Mouse (Mus musculus) gastrocnemius, postnatal 14 days (tissue): ENCODE measurements around the gene Pidd1. TPM values are rescaled to one million over a fixed set of nuclear protein-coding genes. Genes with fewer than 3 reads are reported as not detected.
A peak's percentile ranks its signal among the peaks of the same experiment; 100 is the strongest.
"Not testable (repeated sequence)": the region's sequence is repeated elsewhere in the genome, so short reads cannot be mapped to it uniquely, and the experiment has no call there.

Source experiments
- DNase-seq: peaks from one replicate; pipeline ENCODE4 v3.0.0; 2021; ENCODE audit warnings: mixed read lengths
- intact Hi-C: fragments of 180-260 bp; cut with DNase I; formaldehyde crosslinking; loops from one replicate; pipeline ENCODE4 v1.15.1; 2025; ENCODE audit warnings: low total_unique reads
- total RNA-seq, 2 experiments: library from RNA; stranded (reverse); gene quantifications; 2 replicates each; pipeline ENCODE4 v1.2.3; 2021

The Pidd1 gene
- total RNA-seq, 2 experiments from 2014 or later, result 0.55 to 0.75 TPM

- DNase-seq, result peak; percentile 32
- intact Hi-C loops, result no loop called here
Observed at GRCm38 (mm10) chr7:141461521-141462332, 17.9 kb upstream of the Pidd1 start.

DNA sequence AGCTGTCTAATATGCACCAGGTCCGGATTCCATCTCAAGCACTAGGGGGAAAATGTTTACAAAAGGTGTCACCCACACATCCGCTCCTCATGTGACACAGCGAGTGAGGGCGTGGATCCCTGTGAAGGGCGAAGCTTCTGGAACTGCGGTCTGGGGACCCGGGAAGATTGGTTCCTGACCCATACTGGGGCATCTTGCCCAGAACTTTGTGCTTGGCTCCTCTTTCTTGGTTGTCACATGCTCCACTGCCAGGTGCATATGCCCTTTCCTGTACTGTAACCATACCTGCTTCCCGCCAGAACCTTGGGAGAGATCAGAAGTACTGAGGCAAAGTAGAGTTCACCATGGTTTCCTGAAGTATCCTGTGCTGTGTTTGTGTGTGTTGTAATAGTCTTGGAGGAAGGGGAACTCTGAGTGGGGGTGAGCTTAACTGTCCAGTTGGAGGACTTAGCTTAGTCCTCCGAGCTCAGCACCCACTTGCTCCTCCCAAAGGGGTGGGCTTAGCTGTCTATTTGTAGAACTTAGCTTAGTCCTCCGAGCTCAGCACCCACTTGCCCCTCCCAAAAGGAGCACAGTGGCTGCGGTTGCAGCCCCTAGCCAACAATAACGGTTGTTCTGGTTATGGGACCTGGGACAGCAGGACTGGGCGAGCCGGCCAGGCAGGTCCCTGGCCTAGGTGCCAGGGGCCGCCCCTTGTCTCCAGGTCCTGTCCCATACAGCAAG is 16.7 kb upstream of the Pidd1 start, which contains the start of gene Cracr2b:
Cracr2b (plus strand) TSS at position 704 of the 723 bp plus-strand sequence.
- intact Hi-C loops, result no loop called here
- DNase-seq, result peak; percentile 22

DNA sequence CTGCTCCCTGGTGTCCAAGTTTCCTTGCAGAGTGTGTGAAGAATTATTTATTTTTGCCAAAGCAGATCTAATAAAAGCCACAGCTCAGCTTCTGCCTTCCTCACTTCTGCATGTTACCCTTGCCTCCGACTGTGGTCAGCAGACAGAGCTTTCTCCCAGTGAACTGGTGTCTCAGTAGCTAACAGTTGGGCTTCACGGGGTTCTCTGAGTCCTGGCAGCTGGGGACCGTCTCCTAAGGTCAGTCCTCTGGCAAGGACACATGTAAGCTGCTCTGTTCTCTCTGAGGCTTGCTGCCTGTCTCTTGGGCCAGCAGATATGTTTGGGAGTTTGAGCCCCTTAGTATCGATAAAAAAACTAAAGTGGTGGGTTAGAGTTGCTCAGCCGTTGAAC is 16.2 kb upstream of the Pidd1 start:
- peak; percentile 26 for DNase-seq

DNA sequence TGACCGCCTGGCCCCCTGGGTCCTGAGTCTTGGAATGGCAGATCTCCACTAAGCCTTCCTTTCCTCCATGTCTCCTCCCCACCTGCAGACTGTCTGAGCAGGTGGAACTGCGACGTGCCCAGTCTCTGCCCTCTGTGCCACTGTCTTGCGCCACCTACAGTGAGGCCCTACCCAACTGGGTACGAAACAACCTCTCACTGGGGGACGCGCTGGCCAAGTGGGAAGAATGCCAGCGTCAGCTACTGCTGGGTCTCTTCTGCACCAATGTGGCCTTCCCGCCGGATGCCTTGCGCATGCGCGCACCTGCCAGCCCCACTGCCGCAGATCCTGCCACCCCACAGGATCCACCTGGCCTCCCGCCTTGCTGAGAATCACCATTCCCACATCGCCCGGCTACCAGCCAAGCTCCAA is 15.5 kb upstream of the Pidd1 start:
- DNase-seq, result peak; percentile 32
- intact Hi-C loops, result no loop called here

More for the DNA sequence above, 16.2 kb upstream of the Pidd1 start:
- intact Hi-C loops, result no loop called here

GRCm38 (mm10) chr7:141458661-141459060 is 14.8 kb upstream of the Pidd1 start:
- intact Hi-C loops, result no loop called here
- peak; percentile 3 for DNase-seq

- DNase-seq, result peak; percentile 65
Observed at GRCm38 (mm10) chr7:141457986-141458660, 14.3 kb upstream of the Pidd1 start.

DNA sequence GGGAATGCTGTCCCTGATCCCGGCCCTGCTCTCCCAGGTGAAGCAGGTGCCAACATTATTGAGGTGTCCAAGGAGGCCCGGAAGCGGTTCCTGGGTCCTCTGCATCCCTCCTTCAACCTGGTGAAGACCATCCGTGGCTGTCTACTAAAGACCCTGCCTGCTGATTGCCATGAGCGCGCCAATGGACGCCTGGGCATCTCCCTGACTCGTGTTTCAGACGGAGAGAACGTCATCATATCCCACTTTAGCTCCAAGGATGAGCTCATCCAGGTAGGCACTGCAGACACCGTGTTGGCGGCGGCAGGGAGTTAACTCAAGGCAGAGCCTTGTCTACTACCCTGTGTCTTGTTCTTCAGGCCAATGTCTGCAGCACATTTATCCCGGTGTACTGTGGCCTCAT is 13.4 kb upstream of the Pidd1 start:
- DNase-seq, result peak; percentile 8
- intact Hi-C loops, result no loop called here

More at GRCm38 (mm10) chr7:141457986-141458660, 14.3 kb upstream of the Pidd1 start:
- intact Hi-C loops, result no loop called here

- DNase-seq, result peak; percentile 43
- intact Hi-C loops, result no loop called here
Observed at GRCm38 (mm10) chr7:141456739-141457138, 12.9 kb upstream of the Pidd1 start.

DNA sequence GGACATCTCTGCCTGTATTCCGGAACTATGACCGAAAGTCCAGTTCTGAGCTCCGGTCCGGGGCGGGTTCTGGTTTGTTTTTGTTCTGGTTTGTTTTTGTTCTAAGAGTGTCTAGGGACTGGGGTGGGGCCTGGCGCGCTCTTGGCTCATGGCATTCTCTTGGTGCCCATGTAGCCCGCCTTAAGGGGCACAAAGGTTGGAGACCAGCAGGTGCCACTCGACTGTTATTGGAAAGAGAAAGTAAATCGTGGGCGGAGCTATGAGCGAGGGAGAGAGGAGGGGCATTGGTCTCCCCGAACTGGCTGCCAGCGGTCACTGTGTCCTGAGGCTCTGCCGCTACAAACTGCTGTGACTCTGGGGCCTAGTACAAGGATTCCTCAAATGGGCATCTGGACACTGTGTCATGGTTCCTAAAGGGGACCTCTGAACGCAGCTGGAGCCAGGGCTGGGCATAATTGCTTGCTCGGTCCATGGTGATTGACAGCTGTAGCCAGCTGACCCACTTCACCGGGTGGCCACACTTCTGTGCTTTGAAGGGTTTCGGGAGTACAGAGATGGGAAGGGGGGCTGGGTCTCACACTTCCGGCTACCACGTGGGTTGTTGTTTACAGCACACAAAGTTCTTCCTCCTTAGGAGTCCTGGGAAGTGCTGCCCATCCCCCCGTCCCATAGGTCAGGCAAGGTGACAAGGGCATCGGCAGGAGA is 11.9 kb upstream of the Pidd1 start:
- peak; percentile 78 for DNase-seq
- intact Hi-C loops, result no loop called here

DNA sequence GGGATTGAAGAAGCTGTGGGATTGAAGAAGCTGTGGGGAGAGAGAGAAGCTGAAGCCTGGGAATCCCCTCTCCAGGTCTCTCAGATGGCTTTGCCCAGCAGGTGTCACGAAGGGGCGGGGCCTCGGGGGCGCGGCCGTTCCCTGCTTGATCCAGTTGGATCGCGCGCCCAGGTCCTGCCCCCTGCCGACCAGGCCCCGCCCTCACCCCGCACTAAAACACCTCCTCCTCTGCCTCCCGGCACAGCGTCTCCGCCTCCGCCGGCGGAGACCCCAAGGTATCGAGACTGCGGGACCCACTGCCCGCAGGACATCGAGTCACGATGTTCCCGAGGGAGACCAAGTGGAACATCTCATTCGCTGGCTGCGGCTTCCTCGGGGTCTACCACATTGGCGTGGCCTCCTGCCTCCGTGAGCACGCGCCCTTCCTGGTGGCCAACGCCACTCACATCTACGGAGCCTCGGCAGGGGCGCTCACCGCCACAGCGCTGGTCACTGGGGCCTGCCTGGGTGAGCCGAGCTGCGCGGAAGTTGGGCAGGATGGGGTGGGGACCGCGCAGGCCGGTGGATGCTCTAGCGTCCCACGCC is 11.2 kb upstream of the Pidd1 start, which contains the start of gene Pnpla2:
Pnpla2 (plus strand) TSS at position 232 of the 585 bp plus-strand sequence.
- DNase-seq, result peak; percentile 97

GRCm38 (mm10) chr7:141453636-141454035 is 9.8 kb upstream of the Pidd1 start:
- no peak for DNase-seq
- intact Hi-C loops, result no loop called here

More for the DNA sequence above, 11.2 kb upstream of the Pidd1 start, which contains the start of gene Pnpla2:
- intact Hi-C loops, result no loop called here

DNA sequence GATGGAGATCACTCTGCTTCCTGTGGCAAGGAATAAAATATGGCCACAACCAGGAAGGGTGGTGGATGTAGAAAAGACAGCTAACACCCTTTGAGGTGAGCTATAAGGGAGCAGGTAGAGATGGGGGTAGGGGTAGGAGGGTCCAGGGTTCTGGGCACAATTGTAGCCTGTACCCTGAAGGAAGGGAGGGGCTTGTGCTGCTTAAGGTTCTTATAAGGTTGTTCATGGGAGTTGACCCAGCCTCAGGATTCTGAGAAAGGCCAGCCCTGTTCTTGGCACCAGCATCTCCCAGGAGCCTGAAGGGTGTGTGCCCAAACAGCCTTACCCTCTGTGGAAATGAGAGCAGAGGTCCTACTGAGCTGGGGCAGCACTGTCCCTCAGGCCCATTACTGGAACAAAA is 8.1 kb upstream of the Pidd1 start:
- intact Hi-C loops, result no loop called here
- DNase-seq, result no peak

- intact Hi-C loops, result no loop called here
- peak; percentile 94 for DNase-seq
Observed at GRCm38 (mm10) chr7:141447110-141447991, 3.5 kb upstream of the Pidd1 start, which contains the start of gene Rplp2. TSS of gene Rplp2 (plus strand) at chr7:141447370.

GRCm38 (mm10) chr7:141446374-141446773 is 2.5 kb upstream of the Pidd1 start:
- DNase-seq, intact Hi-C loops: not testable (repeated sequence)

GRCm38 (mm10) chr7:141443081-141443821 is 574 bp downstream of the Pidd1 start:
- peak; percentile 30 for DNase-seq
- intact Hi-C loops, result loop anchor here (5.0 kb wide), 1 partner anchor 36 kb away; no protein-coding TSS in a partner anchor

DNA sequence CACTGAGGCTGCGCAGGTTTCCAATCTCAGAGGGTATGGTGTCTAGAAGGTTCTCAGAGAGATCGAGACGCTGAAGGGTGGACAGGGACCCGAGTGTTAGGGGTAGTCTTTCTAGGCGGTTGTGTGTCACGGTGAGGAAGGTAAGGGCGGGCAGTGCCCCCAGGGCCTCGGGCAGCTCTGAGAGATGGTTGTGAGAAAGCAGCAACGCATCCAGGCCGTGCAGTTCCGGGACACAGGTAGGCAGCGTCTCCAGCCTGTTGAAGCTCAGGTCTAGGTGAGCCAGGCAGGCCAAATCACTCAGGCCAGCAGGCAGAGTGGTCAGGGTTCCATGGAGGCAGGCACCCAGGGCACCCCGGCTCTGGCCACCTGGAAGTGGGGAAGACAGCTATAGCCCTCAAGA is 1.6 kb downstream of the Pidd1 start:
- DNase-seq, result peak; percentile 4
- intact Hi-C loops, result loop anchor here (5.0 kb wide), 1 partner anchor 35 kb away; no protein-coding TSS in a partner anchor

DNA sequence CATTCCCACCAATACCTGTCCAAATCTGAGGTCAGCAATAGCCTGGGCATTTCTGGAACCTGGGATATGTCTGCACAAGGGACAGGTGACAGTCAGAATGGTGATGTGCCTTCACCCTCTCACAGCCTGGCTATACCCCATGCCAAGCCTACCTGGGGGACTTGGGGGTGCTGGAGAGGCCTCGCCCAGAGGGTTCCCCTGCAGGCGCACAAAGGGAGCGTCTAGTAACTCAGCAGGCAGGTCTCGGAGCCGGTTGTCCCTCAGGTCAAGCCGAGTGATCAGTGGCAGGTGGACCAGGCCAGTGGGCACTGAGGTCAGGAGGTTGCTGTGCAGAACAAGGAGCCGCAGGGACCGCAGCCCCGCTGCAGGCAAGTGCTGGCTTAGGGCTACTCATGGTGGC is 2.4 kb downstream of the Pidd1 start:
- peak; percentile 5 for DNase-seq
- intact Hi-C loops, result loop anchor here (5.0 kb wide), 1 partner anchor 34 kb away; no protein-coding TSS in a partner anchor
